Mouse (Mus musculus) stomach, embryonic 16.5 days (tissue): ENCODE measurements around the gene Cars2. TPM values are rescaled to one million over a fixed set of nuclear protein-coding genes. Genes with fewer than 3 reads are reported as not detected.

Experiments
- polyA plus RNA-seq: library from polyadenylated mRNA; unstranded; fragments of >200 nt; fragmentation: Nextera tagmentation; extraction: Ambion mirVana; gene quantifications from 2 replicates; pipeline ENCODE4 v1.2.1, GENCODE M21; 2015

The Cars2 gene
- polyA plus RNA-seq, 1 experiment from 2014 or later = 26.9 TPM

Other genes starting within 250 kb of the Cars2 start
- gene Col4a2, start 238.0 kb downstream of the Cars2 start, polyA plus RNA-seq = 57.3 and 65.2 TPM in 2 replicates
- 207 and 211 TPM in 2 replicates for gene Col4a1, start 238.0 kb downstream of the Cars2 start, polyA plus RNA-seq
- 7.5 and 8.1 TPM in 2 replicates for gene Rab20, start 72.1 kb downstream of the Cars2 start, polyA plus RNA-seq
- 110 and 117 TPM in 2 replicates for gene Naxd, start 53.3 kb downstream of the Cars2 start, polyA plus RNA-seq
- 24.7 and 24.9 TPM in 2 replicates for gene Ing1, start 4.8 kb upstream of the Cars2 start, polyA plus RNA-seq
- 75.1 and 83.0 TPM in 2 replicates for gene Ankrd10, start 85.0 kb upstream of the Cars2 start, polyA plus RNA-seq
- not detected in 2 replicates for gene 1700016D06Rik, start 150.3 kb upstream of the Cars2 start, polyA plus RNA-seq
- gene Arhgef7, start 176.9 kb upstream of the Cars2 start, polyA plus RNA-seq = 32.7 and 33.4 TPM in 2 replicates